Mouse (Mus musculus) lung, adult 2 months (tissue): ENCODE results near the gene Tgif1.

Experiments used
- CTCF ChIP-seq: fragments of 200-500 bp; IDR thresholded peaks from 2 replicates; pipeline ENCODE4 v1.5.1; 2011; ENCODE audit warnings: mild to moderate bottlenecking, low read length, control low read depth; ENCODE audit not compliant: insufficient read depth
- POLR2A ChIP-seq: fragments of 200-500 bp; IDR thresholded peaks from 2 replicates; pipeline ENCODE4 v1.6.1; 2011; ENCODE audit warnings: low read depth, mild to moderate bottlenecking, control low read depth, low read length, borderline replicate concordance; ENCODE audit errors: extremely low read depth

DNA sequence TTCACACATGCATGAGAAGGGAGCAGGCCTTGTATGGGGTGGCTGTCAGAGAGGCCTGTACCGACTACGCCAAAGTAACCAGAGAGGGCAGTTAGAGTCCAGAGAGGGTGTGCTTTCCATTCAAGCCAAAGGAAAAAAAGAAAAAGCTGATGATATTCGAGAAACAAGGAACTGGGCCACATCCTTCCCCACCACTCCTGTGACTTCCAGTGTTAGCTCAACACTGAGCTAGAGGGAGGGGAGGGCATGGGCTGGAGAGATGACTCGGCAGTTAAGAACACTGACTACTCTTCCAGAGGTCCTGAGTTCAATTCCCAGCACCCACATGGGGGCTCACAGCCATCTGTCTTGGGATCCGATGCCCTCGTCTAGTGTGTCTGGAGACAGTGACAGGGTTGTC is 24.1 kb downstream of the Tgif1 start:
- TF ChIP-seq CTCF, result no peak
- no peak for TF ChIP-seq POLR2A
